Mouse (Mus musculus): Measurements from ENCODE around the gene Klhdc8b. TPM values are rescaled to one million over a fixed set of nuclear protein-coding genes. Genes with fewer than 3 reads are reported as not detected.

Klhdc8b gene
- total and polyA plus RNA-seq, 3 experiments, result 19.4 to 73.1 (median 24.5) TPM

Other genes starting within 250 kb of the Klhdc8b start
- gene Dag1, start 197.6 kb downstream of the Klhdc8b start, total RNA-seq (2021), result 100 to 1,000 TPM; 143 to 148 TPM
- gene Dag1, start 197.6 kb downstream of the Klhdc8b start, polyA plus RNA-seq (2012; rRNA removed), result 59.3 and 86.5 TPM in 2 replicates
- gene Nicn1, start 171.2 kb downstream of the Klhdc8b start, total RNA-seq (2021), result 10 to 100 TPM; 17.5 to 24.9 TPM
- gene Nicn1, start 171.2 kb downstream of the Klhdc8b start, polyA plus RNA-seq (2012; rRNA removed), result 16.6 and 18.8 TPM in 2 replicates
- gene Amt, start 164.7 kb downstream of the Klhdc8b start, total RNA-seq (2021), result 1 to 10 TPM; 3.3 to 5.5 TPM
- gene Amt, start 164.7 kb downstream of the Klhdc8b start, polyA plus RNA-seq (2012; rRNA removed), result 2.2 and 2.6 TPM in 2 replicates
- 100 to 1,000 TPM; 355 to 363 TPM for gene Rhoa, start 155.5 kb downstream of the Klhdc8b start, total RNA-seq (2021)
- 169 and 187 TPM in 2 replicates for gene Rhoa, start 155.5 kb downstream of the Klhdc8b start, polyA plus RNA-seq (2012; rRNA removed)
- gene Tcta, start 155.4 kb downstream of the Klhdc8b start, total RNA-seq (2021), result 10 to 100 TPM; 31.3 to 56.7 TPM
- gene Tcta, start 155.4 kb downstream of the Klhdc8b start, polyA plus RNA-seq (2012; rRNA removed), result 42.8 and 46.3 TPM in 2 replicates
- gene Gpx1, start 122.7 kb downstream of the Klhdc8b start, total RNA-seq (2021), result 100 to 1,000 TPM; 694 to 927 TPM
- gene Gpx1, start 122.7 kb downstream of the Klhdc8b start, polyA plus RNA-seq (2012; rRNA removed), result 1,573 and 1,924 TPM in 2 replicates
- gene Usp4, start 113.7 kb downstream of the Klhdc8b start, total RNA-seq (2021), result 100 to 1,000 TPM; 100 to 122 TPM
- gene Usp4, start 113.7 kb downstream of the Klhdc8b start, polyA plus RNA-seq (2012; rRNA removed), result 47.0 and 52.3 TPM in 2 replicates
- gene 1700102P08Rik, start 68.8 kb downstream of the Klhdc8b start, total RNA-seq (2021), result 1 to 10 TPM in 1 of 2 experiments, under 1 TPM in 1; 0.52 to 1.8 TPM
- gene 1700102P08Rik, start 68.8 kb downstream of the Klhdc8b start, polyA plus RNA-seq (2012; rRNA removed), result 0.37 and 0.86 TPM in 2 replicates
- not detected for gene Ccdc36, start 33.1 kb downstream of the Klhdc8b start, total RNA-seq (2021)
- not detected in 2 replicates for gene Ccdc36, start 33.1 kb downstream of the Klhdc8b start, polyA plus RNA-seq (2012; rRNA removed)
- not detected for gene BC048562, start 25.1 kb downstream of the Klhdc8b start, total RNA-seq (2021)
- not detected in 2 replicates for gene BC048562, start 25.1 kb downstream of the Klhdc8b start, polyA plus RNA-seq (2012; rRNA removed)
- gene Ccdc71, start 1.1 kb downstream of the Klhdc8b start, total RNA-seq (2021), result 10 to 100 TPM; 27.8 to 46.5 TPM
- gene Ccdc71, start 1.1 kb downstream of the Klhdc8b start, polyA plus RNA-seq (2012; rRNA removed), result 23.0 and 28.1 TPM in 2 replicates
- gene Lamb2, start 18.2 kb upstream of the Klhdc8b start, total RNA-seq (2021), result 100 to 1,000 TPM in 1 of 2 experiments, 10 to 100 TPM in 1; 94.0 to 107 TPM
- gene Lamb2, start 18.2 kb upstream of the Klhdc8b start, polyA plus RNA-seq (2012; rRNA removed), result 136 and 150 TPM in 2 replicates
- gene Usp19, start 29.0 kb upstream of the Klhdc8b start, total RNA-seq (2021), result 100 to 1,000 TPM; 172 to 248 TPM
- gene Usp19, start 29.0 kb upstream of the Klhdc8b start, polyA plus RNA-seq (2012; rRNA removed), result 221 and 261 TPM in 2 replicates
- 100 to 1,000 TPM; 186 to 192 TPM for gene Qars, start 46.1 kb upstream of the Klhdc8b start, total RNA-seq (2021)
- 173 and 186 TPM in 2 replicates for gene Qars, start 46.1 kb upstream of the Klhdc8b start, polyA plus RNA-seq (2012; rRNA removed)
- gene Qrich1, start 55.2 kb upstream of the Klhdc8b start, total RNA-seq (2021), result 100 to 1,000 TPM; 105 to 126 TPM
- gene Qrich1, start 55.2 kb upstream of the Klhdc8b start, polyA plus RNA-seq (2012; rRNA removed), result 119 and 129 TPM in 2 replicates
- gene Impdh2, start 98.7 kb upstream of the Klhdc8b start, total RNA-seq (2021), result 100 to 1,000 TPM in 1 of 2 experiments, 10 to 100 TPM in 1; 75.6 to 123 TPM
- gene Impdh2, start 98.7 kb upstream of the Klhdc8b start, polyA plus RNA-seq (2012; rRNA removed), result 93.8 and 121 TPM in 2 replicates
- gene Ndufaf3, start 105.9 kb upstream of the Klhdc8b start, total RNA-seq (2021), result 10 to 100 TPM; 60.7 to 68.7 TPM
- gene Ndufaf3, start 105.9 kb upstream of the Klhdc8b start, polyA plus RNA-seq (2012; rRNA removed), result 76.7 and 98.4 TPM in 2 replicates
- gene Dalrd3, start 108.3 kb upstream of the Klhdc8b start, total RNA-seq (2021), result 10 to 100 TPM; 67.2 to 70.7 TPM
- 325 and 372 TPM in 2 replicates for gene Dalrd3, start 108.3 kb upstream of the Klhdc8b start, polyA plus RNA-seq (2012; rRNA removed)
- 100 to 1,000 TPM in 1 of 2 experiments, 10 to 100 TPM in 1; 91.5 to 126 TPM for gene Wdr6, start 117.2 kb upstream of the Klhdc8b start, total RNA-seq (2021)
- gene Wdr6, start 117.2 kb upstream of the Klhdc8b start, polyA plus RNA-seq (2012; rRNA removed), result 132 and 151 TPM in 2 replicates
- 1 to 10 TPM; 7.1 to 8.3 TPM for gene P4htm, start 136.1 kb upstream of the Klhdc8b start, total RNA-seq (2021)
- gene P4htm, start 136.1 kb upstream of the Klhdc8b start, polyA plus RNA-seq (2012; rRNA removed), result 14.7 and 17.2 TPM in 2 replicates
- 10 to 100 TPM; 52.0 to 74.6 TPM for gene Arih2, start 187.8 kb upstream of the Klhdc8b start, total RNA-seq (2021)
- 19.7 and 23.9 TPM in 2 replicates for gene Arih2, start 187.8 kb upstream of the Klhdc8b start, polyA plus RNA-seq (2012; rRNA removed)
- gene Slc25a20, start 200.5 kb upstream of the Klhdc8b start, total RNA-seq (2021), result 100 to 1,000 TPM; 123 to 170 TPM
- 38.0 and 46.7 TPM in 2 replicates for gene Slc25a20, start 200.5 kb upstream of the Klhdc8b start, polyA plus RNA-seq (2012; rRNA removed)
- gene Prkar2a, start 227.7 kb upstream of the Klhdc8b start, total RNA-seq (2021), result 10 to 100 TPM; 28.1 to 43.7 TPM
- 12.1 and 14.6 TPM in 2 replicates for gene Prkar2a, start 227.7 kb upstream of the Klhdc8b start, polyA plus RNA-seq (2012; rRNA removed)

Measured in adrenal gland, adult 2 months (tissue).